Mouse (Mus musculus) hematopoietic stem cell, adult 5-6 weeks (primary cell): Measurements from ENCODE around the gene Slc16a10. TPM values are rescaled to one million over a fixed set of nuclear protein-coding genes. Genes with fewer than 3 reads are reported as not detected.
"Not testable (repeated sequence)": the region's sequence is repeated elsewhere in the genome, so short reads cannot be mapped to it uniquely, and the experiment has no call there.

ENCODE experiments used
- ATAC-seq, 2 experiments: fragments of 125-278 bp in 1 of 2; replicated peaks in 1 of 2; 2 replicates each; pipeline ENCODE4 v1.8.0; 2016 to 2017; ENCODE audit warnings: inconsistent platforms in 2 of 2, mild to moderate bottlenecking in 2 of 2, moderate number of reproducible peaks in 2 of 2, low read depth in 1 of 2, moderate TSS enrichment in 1 of 2; ENCODE audit not compliant: low FRiP score in 2 of 2, poor library complexity in 2 of 2, severe bottlenecking in 2 of 2, insufficient read depth in 1 of 2, low TSS enrichment in 1 of 2
- total RNA-seq: library from RNA; stranded (forward); fragments of 172-1452, 232-1000 nt; gene quantifications from 2 replicates; pipeline ENCODE4 v1.2.3, GENCODE M21; 2017

The Slc16a10 gene
- total RNA-seq, 1 experiment from 2014 or later, result 19.6 TPM

- no peak for ATAC-seq
Measured at GRCm38 (mm10) chr10:40025560-40025959, 116.5 kb downstream of the Slc16a10 start.

DNA sequence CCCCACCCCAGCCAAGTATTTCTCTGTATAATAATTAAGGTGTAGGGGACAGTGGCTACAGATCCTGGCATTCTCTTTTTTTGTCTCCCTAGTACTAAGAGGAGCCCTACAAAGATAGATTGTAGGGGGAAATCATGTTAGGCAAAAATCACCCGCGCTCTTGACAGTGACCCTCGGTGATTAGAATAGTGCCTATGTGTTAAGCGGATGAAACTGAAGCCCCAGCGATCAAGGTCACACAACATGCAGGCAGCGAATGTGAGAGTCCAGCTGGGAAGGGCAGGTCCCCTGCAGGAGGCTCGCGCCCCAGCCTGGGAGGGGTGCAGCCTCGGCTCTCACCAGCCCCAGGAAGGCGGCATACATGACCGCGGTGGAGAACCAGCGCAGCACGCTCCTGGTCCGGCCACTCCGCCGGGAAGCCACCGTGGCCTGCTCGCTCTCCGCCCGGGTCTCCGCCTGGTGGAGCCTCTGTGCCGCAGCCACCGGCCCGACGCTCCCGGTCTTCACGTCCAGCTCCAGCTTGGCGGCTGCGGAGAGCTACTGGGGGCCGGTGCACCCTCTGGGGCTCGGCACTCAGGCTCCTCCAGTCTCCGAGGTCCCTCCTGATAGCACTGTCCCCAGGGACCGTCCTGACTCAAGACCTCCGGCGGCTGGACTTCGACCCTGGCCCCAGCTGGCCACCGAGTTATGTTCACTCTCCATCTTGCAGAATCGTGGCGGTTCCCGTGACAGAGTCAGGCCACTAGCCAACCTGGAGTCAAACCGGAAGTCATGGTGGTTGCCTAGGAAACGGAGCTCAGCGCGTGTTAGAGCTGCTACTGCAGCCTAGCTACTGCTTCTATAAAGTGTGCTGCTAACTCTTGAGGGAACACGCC, 117.3 kb downstream of the Slc16a10 start, which contains the start of gene Mfsd4b1:
Gene Mfsd4b1 (minus strand): TSS at position 715 of the 875 bp plus-strand sequence.
- peak; percentile 97 to 98 for ATAC-seq

DNA sequence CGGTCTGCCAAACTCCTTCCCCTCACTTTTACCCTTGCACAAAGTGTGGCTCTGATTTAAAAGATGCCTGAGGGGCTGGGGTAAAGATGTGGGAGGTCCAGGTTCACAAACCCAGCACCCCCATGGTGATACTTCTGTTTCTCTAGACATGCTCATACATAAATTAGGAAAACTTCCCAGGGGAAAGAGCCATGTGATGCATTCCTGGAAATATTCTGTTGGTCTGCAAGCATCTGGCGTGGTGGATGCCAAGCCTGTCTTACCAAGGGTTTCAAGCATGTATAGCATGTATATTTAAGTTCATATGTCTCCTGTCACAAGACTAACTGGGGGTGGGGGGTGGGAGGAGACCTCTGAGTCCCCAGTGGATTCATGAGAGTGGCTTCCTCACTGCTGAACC, 121.7 kb downstream of the Slc16a10 start:
- no peak for ATAC-seq

DNA sequence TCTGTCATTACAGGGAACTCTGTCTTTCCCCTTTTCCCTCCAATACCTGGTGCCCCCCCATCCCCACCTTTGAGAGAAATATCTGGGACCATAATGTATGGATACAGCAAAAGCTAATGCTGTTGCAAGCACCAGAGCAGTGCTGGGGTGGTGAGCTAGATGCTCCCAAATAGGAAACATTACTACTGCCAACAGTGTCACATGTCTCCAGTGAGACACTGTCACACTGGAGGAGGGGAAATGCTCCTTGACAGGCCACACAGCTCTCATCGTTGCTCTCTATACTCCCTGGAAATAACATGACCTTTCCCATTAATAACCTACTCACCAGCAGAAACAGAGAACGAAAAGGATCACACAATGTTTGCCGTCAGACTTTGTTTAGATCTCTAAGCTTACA, 122.6 kb downstream of the Slc16a10 start:
- ATAC-seq, result no peak

- ATAC-seq, result no peak
Measured at GRCm38 (mm10) chr10:40018261-40018860, 123.7 kb downstream of the Slc16a10 start.

DNA sequence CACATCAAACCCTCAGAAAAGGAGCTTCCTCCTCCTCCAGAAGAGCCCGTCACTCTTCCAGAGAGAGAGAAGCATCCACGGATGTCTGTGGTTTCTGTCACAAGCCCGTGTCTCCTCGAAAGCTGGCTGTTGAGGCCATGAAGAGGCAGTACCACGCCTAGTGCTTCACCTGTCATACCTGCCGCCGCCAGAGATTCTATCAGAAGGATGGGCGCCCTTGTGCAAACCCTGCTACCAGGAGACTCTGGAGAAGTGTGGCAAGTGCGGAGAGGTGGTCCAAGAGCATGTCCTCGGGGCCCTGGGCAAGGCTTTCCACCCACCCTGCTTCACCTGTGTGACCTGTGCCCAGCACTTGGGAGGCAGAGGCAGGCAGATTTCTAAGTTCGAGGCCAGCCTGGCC, 132.5 kb downstream of the Slc16a10 start:
- ATAC-seq, result no peak

- not testable (repeated sequence) for ATAC-seq
Measured at GRCm38 (mm10) chr10:40008847-40009246, 133.2 kb downstream of the Slc16a10 start.

GRCm38 (mm10) chr10:40007953-40008352, 134.1 kb downstream of the Slc16a10 start:
- ATAC-seq, result no peak

DNA sequence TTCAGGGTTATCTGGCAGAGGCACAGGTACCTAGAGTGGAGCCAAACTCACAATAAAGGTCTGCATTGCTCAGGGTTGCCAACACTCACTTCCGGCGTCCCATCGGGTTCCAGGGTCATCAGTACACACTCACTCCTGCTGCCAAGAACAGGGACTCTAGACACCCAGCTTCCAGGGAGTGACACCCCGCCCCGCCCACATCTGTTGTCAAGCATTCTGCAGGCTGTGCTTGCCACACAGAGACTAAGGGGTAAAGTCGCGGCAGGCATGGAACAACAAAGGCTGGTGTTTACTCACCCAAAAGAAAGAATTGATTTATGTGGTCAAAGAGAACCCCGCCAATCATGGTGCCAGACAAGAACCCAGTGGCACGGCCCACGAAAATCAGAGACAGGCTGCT, 135.1 kb downstream of the Slc16a10 start:
- ATAC-seq, result no peak

- ATAC-seq, result no peak
Measured at GRCm38 (mm10) chr10:40000746-40001145, 141.3 kb downstream of the Slc16a10 start.

- no peak for ATAC-seq
Measured at GRCm38 (mm10) chr10:39991155-39991554, 150.9 kb downstream of the Slc16a10 start.

GRCm38 (mm10) chr10:39986466-39986865, 155.6 kb downstream of the Slc16a10 start, which contains the start of gene Mfsd4b5:
Gene Mfsd4b5, minus strand, starts transcription at chr10:39986646.
- ATAC-seq, result no peak

Other genes starting within 250 kb of the Slc16a10 start
- 7.7 and 7.9 TPM in 2 replicates for gene Mfsd4b4, start 243.0 kb downstream of the Slc16a10 start, total RNA-seq
- not detected in 2 replicates for gene Mfsd4b2, start 215.3 kb downstream of the Slc16a10 start, total RNA-seq
- gene Mfsd4b3, start 182.1 kb downstream of the Slc16a10 start, total RNA-seq, result not detected in 2 replicates
- gene Mfsd4b5, start 155.6 kb downstream of the Slc16a10 start, total RNA-seq, result 0.56 TPM in 1 of 2 replicates, not detected in the other
- not detected in 2 replicates for gene Mfsd4b1, start 117.0 kb downstream of the Slc16a10 start, total RNA-seq
- gene Rpf2, start 104.8 kb upstream of the Slc16a10 start, total RNA-seq, result 134 and 215 TPM in 2 replicates
- 201 and 321 TPM in 2 replicates for gene Gtf3c6, start 115.8 kb upstream of the Slc16a10 start, total RNA-seq
- 181 and 193 TPM in 2 replicates for gene Amd1, start 159.9 kb upstream of the Slc16a10 start, total RNA-seq
- gene Cdk19, start 197.3 kb upstream of the Slc16a10 start, total RNA-seq, result 83.1 and 114 TPM in 2 replicates